Mouse (Mus musculus): Measurements from ENCODE around the gene Tspan32. TPM values are rescaled to one million over a fixed set of nuclear protein-coding genes. Genes with fewer than 3 reads are reported as not detected.
A peak's percentile ranks its signal among the peaks of the same experiment; 100 is the strongest.

The Tspan32 gene
- polyA plus RNA-seq, 1 experiment from 2014 or later, result 0.81 TPM

DNA sequence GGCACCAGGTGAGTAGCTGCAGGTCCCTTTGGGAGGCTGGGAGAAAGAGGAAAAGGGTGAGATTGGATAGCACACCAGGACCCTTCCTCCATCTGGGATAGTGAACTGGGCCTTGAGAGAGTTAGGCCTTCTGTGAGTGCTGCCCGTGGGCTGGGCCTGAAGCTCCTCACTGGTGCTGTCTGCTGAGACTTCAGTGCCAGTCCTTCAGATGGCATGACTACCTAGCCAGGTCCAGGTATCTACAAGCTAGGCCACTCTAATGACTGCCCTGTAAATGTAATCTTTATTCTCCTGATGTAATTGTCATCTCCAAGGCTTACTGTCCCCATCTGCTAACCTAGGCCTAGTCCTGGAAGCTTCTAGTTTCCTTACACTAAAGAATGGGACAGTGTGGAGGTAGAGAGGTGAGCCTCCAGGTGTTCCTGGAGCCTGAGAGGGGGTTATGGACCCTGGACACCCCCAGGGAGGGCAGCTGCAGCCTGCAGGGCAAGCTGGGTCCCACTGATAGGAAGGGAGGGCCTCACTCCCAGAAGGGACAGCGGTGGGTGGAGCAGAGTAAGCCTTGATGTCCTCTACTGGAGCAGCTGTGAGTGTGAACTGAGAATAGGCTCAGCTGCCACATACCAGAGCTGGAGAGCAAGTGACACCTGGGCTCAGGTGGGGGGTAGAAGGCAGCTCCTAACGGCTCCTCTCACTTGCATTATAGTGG, 9.1 kb upstream of the Tspan32 start:
- H3K9ac ChIP-seq, result no peak overlapping the region
- ATAC-seq, result no peak
- 83% methylated on average over 3 of the region's 3 CpGs for WGBS

DNA sequence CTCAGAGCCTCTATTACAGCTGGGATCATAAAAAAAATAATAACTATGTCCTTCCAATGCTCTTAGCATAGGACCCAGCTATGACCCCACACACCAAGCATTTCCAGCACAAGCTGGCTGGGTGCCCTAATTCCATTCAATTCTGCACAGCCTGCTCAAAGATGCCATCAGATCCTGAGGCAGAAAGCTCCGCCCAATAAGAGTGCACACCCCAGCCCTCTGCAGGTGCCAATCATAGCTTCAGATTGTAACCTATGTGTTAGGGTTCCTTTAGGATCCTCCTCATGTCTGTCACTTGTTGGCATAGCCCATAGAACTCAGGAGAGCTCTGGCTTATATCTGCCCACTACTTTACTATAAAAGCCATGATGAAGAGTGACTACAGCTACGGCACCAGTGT, 7.8 kb upstream of the Tspan32 start:
- WGBS, result 91% methylated on average over 2 of the region's 2 CpGs
- ATAC-seq, result no peak
- no peaks in the 10 kb centered on the region for H3K9me3 ChIP-seq (replicated peaks)
- no peak overlapping the region for H3K4me3 ChIP-seq
- H3K27me3 ChIP-seq, result no peaks in the 10 kb centered on the region
- H3K27ac ChIP-seq, result no peak overlapping the region
- H3K36me3 ChIP-seq (ENCODE audit: poor library complexity, severe bottlenecking), result no peaks in the 10 kb centered on the region
- no peak overlapping the region for H3K9ac ChIP-seq
- no peaks in the 10 kb centered on the region for H3K4me1 ChIP-seq
- no peak overlapping the region for H3K4me2 ChIP-seq

More for the DNA sequence above, 9.1 kb upstream of the Tspan32 start:
- H3K27ac ChIP-seq, result no peak overlapping the region
- no peaks in the 10 kb centered on the region for H3K4me1 ChIP-seq
- no peaks in the 10 kb centered on the region for H3K27me3 ChIP-seq
- no peak overlapping the region for H3K4me3 ChIP-seq
- H3K9me3 ChIP-seq (replicated peaks), result no peaks in the 10 kb centered on the region
- no peak overlapping the region for H3K4me2 ChIP-seq
- H3K36me3 ChIP-seq (ENCODE audit: poor library complexity, severe bottlenecking), result no peaks in the 10 kb centered on the region

DNA sequence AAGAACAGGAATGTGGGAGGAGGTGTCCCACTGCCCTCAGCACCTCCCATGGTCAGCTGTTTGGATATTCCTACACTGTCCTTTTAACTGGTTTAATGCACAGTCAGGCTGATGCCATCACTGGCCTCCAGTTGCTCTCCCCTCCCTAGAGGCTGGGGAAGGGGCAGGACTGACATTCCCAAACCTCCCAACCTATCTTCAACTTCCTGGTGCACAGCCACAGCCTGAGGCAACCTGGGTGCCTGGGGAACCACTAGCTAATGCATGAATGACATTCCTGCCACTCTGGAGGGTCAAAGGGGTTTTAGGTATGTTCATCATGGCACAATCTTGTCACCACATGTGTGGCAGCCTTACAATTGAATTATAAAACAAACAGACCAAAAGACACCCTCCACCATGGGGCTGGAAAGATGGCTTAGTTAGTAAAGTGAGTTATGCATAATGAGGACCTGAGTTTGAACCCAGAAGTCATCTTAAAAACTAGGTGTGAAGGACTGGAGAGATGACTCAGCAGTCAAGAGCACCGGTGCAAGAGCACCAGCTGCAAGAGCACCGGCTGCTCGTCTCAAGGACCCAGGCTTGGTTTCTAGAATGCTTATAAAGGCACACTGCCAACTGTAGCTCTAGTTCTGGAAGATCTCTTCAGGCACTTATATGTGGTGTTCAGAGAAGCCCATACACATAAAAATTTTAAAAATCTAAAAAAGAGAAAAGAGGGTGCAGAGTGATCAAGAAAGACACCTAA, 7.3 kb upstream of the Tspan32 start:
- H3K9me3 ChIP-seq (replicated peaks), result no peaks in the 10 kb centered on the region
- no peaks in the 10 kb centered on the region for H3K27me3 ChIP-seq
- 80% methylated on average over 3 of the region's 3 CpGs for WGBS
- ATAC-seq, result no peak
- H3K4me2 ChIP-seq, result no peak overlapping the region
- H3K9ac ChIP-seq, result no peak overlapping the region
- H3K4me1 ChIP-seq, result no peaks in the 10 kb centered on the region
- no peak overlapping the region for H3K27ac ChIP-seq
- H3K4me3 ChIP-seq, result no peak overlapping the region
- no peaks in the 10 kb centered on the region for H3K36me3 ChIP-seq (ENCODE audit: poor library complexity, severe bottlenecking)

DNA sequence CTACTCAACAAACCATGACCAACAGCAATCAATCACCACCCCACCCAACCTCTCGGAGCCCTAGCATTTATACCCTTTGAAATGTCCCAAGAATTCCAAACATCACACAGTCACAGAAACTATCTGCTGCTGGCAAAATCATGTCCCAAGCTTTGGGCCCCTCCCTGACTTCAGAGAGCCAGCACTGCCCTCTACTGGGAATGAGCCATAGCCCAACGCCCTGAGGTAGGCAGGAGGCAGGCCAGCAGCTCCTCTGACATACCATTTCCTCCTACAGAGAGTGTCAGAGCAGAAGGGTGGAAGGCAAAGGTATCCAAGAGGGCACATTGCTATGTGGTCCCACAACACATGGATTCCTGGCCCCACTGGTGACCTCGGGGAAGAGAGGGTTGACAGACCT, 2.2 kb upstream of the Tspan32 start:
- H3K4me3 ChIP-seq, result no peak overlapping the region
- no peak overlapping the region for H3K4me2 ChIP-seq
- H3K27me3 ChIP-seq, result no peaks in the 10 kb centered on the region
- H3K9me3 ChIP-seq (replicated peaks), result no peaks in the 10 kb centered on the region
- ATAC-seq, result no peak
- 44% methylated on average over 3 of the region's 3 CpGs for WGBS
- no peak overlapping the region for H3K27ac ChIP-seq
- H3K9ac ChIP-seq, result no peak overlapping the region
- H3K4me1 ChIP-seq, result peaks cover 4% of the 10 kb centered on the region
- no peaks in the 10 kb centered on the region for H3K36me3 ChIP-seq (ENCODE audit: poor library complexity, severe bottlenecking)

DNA sequence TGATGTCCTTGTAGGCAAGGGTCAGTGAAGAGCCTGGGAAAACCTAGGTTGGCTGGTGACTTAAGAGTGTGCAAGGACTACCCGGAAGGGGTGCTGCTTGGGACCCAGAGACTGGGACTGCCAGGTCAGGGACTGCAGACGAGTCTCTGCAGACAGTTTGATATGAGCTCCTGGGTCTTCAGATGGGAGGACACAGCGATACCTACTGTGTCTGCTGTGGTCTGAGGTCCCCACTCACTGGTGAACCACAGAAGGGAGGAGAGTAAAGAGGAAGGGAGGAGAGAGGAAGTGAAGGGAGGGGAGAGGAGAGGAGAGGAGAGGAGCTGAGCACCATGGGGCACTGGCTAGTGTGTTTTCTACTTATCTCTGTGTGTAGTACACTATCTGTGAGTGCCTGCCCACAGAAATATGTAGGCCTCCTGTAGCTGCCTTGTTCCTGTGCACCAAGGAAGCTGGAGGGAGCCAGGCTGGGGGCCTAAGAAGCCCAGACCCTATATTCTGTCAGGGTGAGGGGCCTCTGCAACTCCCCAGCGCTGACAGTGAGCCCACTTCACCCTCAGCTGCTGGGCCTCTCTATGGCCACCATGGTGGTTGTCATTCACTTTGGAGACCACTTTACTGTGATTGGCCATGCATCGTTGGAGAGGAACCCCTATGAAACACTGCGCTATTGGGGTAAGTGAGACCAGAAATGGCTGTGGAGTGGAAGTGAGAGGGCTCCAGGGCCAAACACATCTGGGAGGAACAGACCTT, 674 bp downstream of the Tspan32 start:
- Histone ChIP-seq H3K4me1 (peaks cover 17% of the 10 kb centered on the region), H3K9ac (no peak overlapping the region), H3K4me2 (no peak overlapping the region), H3K36me3 (ENCODE audit: poor library complexity, severe bottlenecking) (no peaks in the 10 kb centered on the region), H3K9me3 (replicated peaks) (no peaks in the 10 kb centered on the region), H3K27me3 (no peaks in the 10 kb centered on the region), H3K27ac (no peak overlapping the region), H3K4me3 (no peak overlapping the region)
- 85% methylated on average over 6 of the region's 6 CpGs for WGBS
- ATAC-seq, result no peak

DNA sequence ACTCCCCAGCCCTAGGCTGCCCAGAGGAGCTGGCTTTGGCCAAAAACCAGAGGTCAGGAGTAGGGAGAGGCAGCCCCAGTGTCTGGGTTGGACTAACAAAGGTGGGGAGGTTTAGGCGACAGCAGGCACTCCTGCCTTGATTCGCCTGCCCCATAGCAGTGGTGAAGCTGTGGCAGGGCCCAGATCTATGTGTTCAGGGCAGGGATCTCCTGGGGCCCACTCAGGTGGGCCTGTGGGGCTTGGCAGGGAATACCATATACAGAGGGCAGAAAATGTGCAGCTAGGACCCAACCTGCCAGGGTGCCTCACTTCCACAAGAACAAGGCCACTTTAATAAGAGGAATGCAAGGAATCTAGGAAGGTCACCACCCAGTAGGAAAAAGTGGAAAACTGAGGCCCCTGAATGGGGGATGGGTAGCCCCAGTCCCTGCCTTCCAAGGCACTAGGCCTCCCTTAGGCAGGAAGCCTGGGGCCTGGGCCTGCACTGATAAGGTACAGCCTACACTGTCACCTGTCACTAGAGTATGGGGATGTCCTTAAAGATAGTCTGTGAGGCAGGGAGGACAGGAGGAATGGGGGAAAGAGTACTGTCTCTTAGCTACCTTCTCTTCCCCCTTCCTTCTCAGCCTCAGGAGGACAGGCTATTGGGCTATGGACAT, 1.4 kb downstream of the Tspan32 start:
- no peaks in the 10 kb centered on the region for H3K9me3 ChIP-seq (replicated peaks)
- no peak overlapping the region for H3K4me2 ChIP-seq
- 78% methylated on average over 2 of the region's 2 CpGs for WGBS
- no peak overlapping the region for H3K9ac ChIP-seq
- ATAC-seq, result no peak
- no peak overlapping the region for H3K4me3 ChIP-seq
- no peaks in the 10 kb centered on the region for H3K36me3 ChIP-seq (ENCODE audit: poor library complexity, severe bottlenecking)
- H3K27ac ChIP-seq, result no peak overlapping the region
- peaks cover 17% of the 10 kb centered on the region for H3K4me1 ChIP-seq
- H3K27me3 ChIP-seq, result no peaks in the 10 kb centered on the region

DNA sequence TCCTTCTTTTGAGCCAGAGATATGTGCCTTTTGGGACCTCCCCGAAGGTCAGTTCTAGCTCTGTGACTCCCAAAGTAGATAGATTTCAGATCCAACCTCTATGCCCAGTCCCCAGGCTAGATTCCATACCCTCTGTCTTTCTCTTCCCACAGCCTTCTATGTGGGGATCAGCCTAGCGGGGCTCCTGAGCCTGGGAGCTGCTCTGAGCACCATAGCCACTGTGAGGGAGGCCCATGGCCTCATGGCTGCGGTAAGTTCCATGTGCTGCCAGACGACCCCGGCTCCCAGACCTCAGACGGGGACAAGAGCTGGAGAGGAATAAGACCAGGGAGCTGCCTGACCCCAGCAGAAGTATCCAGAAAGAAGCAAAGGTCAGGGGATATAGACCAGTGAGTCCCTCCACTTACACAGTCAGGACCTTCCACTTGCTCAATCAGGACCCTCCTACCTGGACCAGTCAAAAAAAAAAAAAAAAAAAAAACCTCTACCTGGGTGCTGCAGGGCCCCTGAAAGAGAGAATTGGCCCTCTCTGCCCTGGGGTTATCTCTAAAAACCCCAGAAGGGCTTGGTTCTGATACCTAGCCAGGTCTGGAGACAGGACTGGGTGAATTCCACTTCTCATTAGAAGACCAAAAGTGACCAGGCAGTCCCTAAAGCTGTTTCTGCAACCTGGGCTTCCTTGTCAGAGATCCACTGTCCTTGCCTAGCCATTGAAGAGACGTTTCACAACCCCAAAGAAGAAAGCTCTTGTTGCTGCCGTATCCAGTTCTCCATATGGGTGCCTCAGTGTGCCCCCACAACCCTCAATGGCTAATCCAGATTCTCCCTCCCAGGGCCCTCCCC, 2.1 kb downstream of the Tspan32 start:
- Histone ChIP-seq H3K36me3 (ENCODE audit: poor library complexity, severe bottlenecking) (no peaks in the 10 kb centered on the region), H3K4me2 (no peak overlapping the region), H3K4me1 (peaks cover 17% of the 10 kb centered on the region), H3K9ac (no peak overlapping the region), H3K9me3 (replicated peaks) (no peaks in the 10 kb centered on the region), H3K27me3 (no peaks in the 10 kb centered on the region), H3K27ac (no peak overlapping the region), H3K4me3 (no peak overlapping the region)
- ATAC-seq, result no peak
- WGBS, result 88% methylated on average over 8 of the region's 8 CpGs

DNA sequence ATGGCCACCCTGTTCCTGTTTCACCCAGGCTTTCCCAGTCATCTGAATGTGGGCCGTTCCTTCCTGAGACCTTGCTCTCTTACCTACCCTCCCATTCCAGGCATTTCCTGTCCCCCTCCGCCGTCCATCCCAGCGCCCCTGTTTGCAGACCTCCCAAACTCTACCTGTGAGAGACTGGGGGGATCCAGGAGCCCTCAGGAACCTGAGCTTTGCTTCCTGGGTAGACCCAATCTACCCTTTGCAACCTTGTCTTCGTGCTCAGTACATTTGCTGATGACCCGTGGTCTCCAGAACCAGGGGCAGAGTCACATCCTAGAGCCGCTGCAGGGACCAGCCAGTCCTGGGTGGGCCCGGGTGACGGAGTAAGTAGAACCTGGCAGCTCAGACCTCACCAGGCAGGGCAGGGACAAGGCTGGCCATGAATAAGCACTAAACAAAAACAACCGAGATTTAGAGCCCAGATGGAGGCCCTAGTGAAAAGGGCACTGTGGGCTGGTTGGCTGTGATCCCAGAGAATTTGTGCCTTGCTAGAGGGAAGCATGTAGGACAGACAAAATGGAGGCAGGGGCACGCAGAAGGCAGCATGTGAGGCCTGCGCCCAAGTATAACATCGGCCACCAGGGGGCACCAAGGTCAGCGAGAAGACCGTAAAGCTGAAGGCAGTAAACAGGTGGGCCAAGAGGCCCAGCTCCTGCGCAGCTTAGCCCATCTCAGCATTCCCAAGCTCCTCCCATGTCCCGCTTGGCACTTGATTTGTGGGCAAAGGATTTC, 2.9 kb downstream of the Tspan32 start:
- ATAC-seq, result peak; percentile 87
- Histone ChIP-seq H3K36me3 (ENCODE audit: poor library complexity, severe bottlenecking) (no peaks in the 10 kb centered on the region), H3K9ac (no peak overlapping the region), H3K4me1 (peaks cover 24% of the 10 kb centered on the region), H3K27ac (peak overlapping the region; percentile 51), H3K4me3 (no peak overlapping the region), H3K27me3 (no peaks in the 10 kb centered on the region), H3K4me2 (peak overlapping the region; percentile 10; the same call in 1 of the 2 replicates), H3K9me3 (replicated peaks) (no peaks in the 10 kb centered on the region)
- 41% methylated on average over 17 of the region's 17 CpGs for WGBS

DNA sequence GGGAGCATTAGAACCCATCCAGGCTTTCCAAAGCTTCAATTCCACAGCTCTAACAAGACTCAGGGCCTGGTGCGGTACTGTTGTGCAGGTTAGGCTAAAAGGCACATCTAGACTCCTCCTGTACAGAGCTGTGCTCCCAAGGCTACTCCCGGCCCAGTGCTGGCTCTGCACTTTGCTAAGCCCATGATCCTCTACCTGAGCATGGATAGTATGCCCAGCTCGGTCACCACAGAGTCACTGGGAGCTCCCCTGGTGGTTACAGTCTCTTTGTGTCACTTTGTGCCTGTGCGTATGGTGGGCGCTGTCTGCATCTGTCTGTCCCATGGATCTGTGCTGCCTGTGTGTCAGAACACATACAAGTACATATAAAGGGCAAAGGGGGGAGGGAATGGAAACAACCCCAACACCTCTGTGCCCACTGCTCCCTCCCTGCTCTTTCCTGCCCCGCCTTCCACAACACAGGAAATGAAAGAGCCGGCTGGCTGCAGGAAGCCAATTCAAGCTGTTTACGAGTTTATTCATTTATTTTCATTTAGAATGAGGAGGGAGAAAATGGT, 3.6 kb downstream of the Tspan32 start:
- no peak overlapping the region for H3K9ac ChIP-seq
- peak overlapping the region; percentile 10; the same call in 1 of the 2 replicates for H3K4me2 ChIP-seq

DNA sequence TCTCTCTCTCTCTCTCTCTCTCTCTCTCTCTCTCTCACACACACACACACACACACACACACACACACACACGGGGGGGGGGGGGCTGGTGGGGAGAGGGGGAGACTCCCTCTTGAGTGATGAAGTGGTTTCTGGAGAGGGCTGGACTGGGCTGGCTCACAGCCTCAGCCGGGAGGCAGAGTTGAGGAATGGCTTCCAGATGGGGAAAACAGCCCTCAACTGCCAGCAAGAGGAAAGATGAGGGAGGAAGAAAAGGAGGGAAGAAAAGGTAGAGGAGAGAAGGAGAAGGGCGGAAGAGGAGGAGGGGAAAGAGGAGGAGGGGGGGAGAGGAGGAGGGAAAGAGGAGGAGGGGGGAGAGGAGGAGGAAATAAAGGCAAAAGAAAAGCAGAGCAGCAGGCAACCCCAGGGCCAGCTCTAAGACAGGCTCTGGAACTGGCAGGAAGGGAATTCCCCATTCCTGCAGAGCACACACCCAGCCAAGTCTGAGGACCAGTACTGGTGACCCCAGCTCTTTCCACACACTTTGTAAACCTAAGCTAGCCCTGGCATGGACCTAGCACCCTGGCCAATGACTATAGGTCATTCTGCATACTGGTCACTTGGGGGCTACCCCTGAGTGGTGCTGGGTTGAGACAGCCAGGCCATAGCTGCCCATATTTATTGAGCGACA, 4.3 kb downstream of the Tspan32 start:
- WGBS, result 50% methylated on average over 4 of the region's 4 CpGs
- Histone ChIP-seq H3K9me3 (replicated peaks) (no peaks in the 10 kb centered on the region), H3K27me3 (no peaks in the 10 kb centered on the region), H3K4me3 (no peak overlapping the region), H3K36me3 (ENCODE audit: poor library complexity, severe bottlenecking) (no peaks in the 10 kb centered on the region), H3K4me2 (no peak overlapping the region), H3K9ac (no peak overlapping the region), H3K27ac (peak overlapping the region; percentile 40; the same call in 1 of the 2 replicates), H3K4me1 (peaks cover 24% of the 10 kb centered on the region)
- no peak for ATAC-seq

More for the DNA sequence above, 3.6 kb downstream of the Tspan32 start:
- Histone ChIP-seq H3K4me1 (peaks cover 24% of the 10 kb centered on the region), H3K9me3 (replicated peaks) (no peaks in the 10 kb centered on the region), H3K36me3 (ENCODE audit: poor library complexity, severe bottlenecking) (no peaks in the 10 kb centered on the region), H3K27me3 (no peaks in the 10 kb centered on the region), H3K27ac (peak overlapping the region; percentile 51), H3K4me3 (no peak overlapping the region)
- peak; percentile 58 for ATAC-seq
- WGBS, result 68% methylated on average over 8 of the region's 8 CpGs
